14 mouse cellular contexts compared by ENCODE assay signal in the genomic region with DNA sequence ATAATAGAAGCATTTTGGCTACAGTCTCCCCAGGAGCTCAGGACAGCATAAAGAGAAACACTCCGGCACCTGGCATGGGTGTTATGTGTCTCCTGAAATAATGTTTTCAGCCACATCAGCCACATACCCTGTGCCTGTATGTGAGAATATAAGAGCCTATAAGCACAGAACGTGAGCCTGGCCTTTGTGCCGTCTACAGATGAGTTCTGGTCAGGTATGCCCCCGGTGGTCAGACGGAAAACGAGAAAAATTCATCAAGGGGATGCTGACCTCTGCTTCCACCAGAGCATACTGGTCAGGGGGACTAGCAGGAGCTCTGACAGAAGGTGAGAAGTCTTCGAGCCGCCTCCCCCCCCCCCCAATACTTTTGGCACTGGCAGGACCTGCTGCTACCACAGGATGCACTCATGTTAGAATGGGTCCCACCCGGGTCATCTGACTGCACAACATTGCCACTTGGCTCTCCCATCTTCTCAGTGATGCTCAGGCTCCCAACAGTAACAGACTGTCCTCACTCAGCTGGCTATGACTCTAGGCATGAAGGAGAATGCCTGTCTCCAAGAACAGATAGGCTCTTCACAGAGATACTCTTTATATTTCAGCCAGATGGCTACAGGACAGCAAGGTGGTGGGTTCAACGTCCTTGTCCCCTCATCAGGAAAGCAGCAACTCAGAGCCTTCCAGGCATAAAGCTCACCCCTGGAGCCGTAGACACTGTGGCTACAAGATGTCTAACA.
"Had no signal": no experiment of that assay in that cellular context is flagged by ENCODE, and none has a peak within 500 bp of the region (broad histone marks: within the 10 kb centered on the region; RNA-seq: fewer than 3 reads in every experiment).

No protein-coding gene starts in this region.

- H3K27ac ChIP-seq: kidney, embryonic 15.5 days; layer of hippocampus, adult 2 months; limb, embryonic 12.5 days; limb, embryonic 15.5 days; liver, embryonic 14.5 days; macrophage; midbrain, embryonic 13.5 days had no signal

- DNase-seq: kidney, adult 8-10 months; kidney, postnatal 25 days; layer of hippocampus, adult 9-11 months; liver, postnatal 0 days; lung, embryonic 14.5 days; thymus, postnatal 25 days had no signal

- H3K36me3 ChIP-seq: kidney, embryonic 15.5 days; limb, embryonic 12.5 days; limb, embryonic 15.5 days; midbrain, embryonic 13.5 days had no signal

- H3K27me3 ChIP-seq: kidney, embryonic 15.5 days; limb, embryonic 12.5 days; limb, embryonic 15.5 days; midbrain, embryonic 13.5 days had no signal

- H3K4me2 ChIP-seq: kidney, embryonic 15.5 days; limb, embryonic 12.5 days; limb, embryonic 15.5 days; liver, embryonic 11.5 days; lung, embryonic 14.5 days; midbrain, embryonic 13.5 days had no signal

- H3K4me1 ChIP-seq: kidney, embryonic 15.5 days; limb, embryonic 12.5 days; limb, embryonic 15.5 days; midbrain, embryonic 13.5 days had no signal

- H3K9me3 ChIP-seq: limb, embryonic 15.5 days; midbrain, embryonic 13.5 days had no signal

- H3K4me3 ChIP-seq: kidney, embryonic 15.5 days; layer of hippocampus, adult 2 months; limb, embryonic 12.5 days; limb, embryonic 15.5 days; midbrain, embryonic 13.5 days had no signal

- H3K9ac ChIP-seq: kidney, embryonic 15.5 days; limb, embryonic 12.5 days; limb, embryonic 15.5 days; liver, embryonic 14.5 days; liver, postnatal 0 days; lung, embryonic 14.5 days; midbrain, embryonic 13.5 days had no signal
